Mouse (Mus musculus) lung, postnatal 14 days (tissue): Measurements from ENCODE around the gene 4930404H24Rik.

Experiments used
- DNase-seq: peaks from one replicate; pipeline ENCODE4 v3.0.0; 2021

The 4930404H24Rik gene

GRCm38 (mm10) chr2:153542936-153543668, 50.5 kb downstream of the 4930404H24Rik start:
- no peak for DNase-seq
